Mouse (Mus musculus) adipocyte (in vitro differentiated cells): ENCODE measurements around the gene Vipr1.

Source experiments
- DNase-seq: peaks from one replicate; pipeline ENCODE4 v3.0.0-alpha.2; 2016; ENCODE audit warnings: low spot score

The Vipr1 gene

DNA sequence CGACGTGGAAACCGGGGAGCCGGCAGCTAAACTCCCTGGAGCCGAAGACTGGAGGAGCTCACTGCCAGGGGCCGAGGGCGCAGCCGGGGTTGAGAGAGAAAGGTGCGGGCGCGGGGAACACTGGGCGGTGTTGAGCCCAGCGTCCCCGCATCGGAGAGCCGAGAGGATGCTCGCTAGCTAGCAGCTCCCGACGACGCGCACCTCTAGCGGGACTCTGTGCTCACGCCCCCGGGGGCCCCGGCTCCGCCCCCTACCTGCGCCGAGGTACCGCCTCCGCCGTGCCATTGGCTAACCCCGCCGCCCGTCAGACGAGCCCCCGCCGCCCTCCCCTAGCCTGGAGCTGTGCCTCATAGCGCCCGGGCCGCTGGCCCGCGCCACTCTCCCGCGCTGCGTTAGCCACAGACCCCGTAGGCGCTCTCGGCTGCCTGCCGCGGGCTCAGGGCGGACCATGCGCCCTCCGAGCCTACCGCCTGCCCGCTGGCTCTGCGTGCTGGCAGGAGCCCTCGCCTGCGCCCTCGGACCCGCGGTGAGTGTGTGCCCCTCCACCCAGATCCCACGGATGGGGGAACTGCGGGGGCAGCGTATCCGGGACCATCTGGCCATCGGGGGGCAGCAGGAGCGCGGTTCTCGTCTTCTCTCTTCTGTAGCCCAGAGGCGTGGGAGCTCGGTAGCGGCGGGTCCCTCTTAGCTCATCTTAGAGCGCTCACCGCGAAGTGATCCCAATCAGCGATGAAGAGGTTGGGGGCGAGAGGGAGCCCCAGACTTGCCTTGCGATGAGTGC is at the start of gene Vipr1:
TSS of gene Vipr1 (plus strand) at position 316 of the 781 bp plus-strand sequence.
- no peak for DNase-seq

DNA sequence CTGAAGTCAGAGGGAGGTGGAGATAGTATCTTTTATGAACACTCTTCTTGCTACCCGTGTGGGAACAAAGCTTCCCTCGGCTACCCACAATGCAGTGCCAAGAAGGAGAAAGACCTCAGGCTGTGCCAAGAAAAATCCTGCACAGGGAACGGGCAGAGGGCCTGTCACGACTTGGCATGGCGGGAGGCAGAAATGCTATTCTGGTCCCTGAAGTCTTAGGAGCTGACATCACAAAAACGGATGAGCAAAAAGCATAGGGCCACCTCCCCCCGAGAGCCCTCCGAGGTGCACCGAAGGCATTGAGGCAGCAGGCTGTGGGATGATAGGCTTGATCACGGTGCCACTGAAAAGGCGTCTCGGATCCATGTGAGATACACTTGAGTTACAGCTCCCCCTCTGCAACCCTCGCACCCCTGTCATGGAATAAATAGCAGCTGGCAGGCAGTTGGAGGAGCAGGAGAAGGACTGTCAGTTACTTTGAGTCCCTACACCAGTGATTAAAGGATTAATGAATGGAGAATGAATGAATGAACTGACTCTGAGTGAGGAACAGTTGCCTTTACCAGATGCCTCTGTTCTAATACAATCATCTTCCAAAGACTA is 49.5 kb upstream of the Vipr1 start:
- peak; percentile 72 for DNase-seq

DNA sequence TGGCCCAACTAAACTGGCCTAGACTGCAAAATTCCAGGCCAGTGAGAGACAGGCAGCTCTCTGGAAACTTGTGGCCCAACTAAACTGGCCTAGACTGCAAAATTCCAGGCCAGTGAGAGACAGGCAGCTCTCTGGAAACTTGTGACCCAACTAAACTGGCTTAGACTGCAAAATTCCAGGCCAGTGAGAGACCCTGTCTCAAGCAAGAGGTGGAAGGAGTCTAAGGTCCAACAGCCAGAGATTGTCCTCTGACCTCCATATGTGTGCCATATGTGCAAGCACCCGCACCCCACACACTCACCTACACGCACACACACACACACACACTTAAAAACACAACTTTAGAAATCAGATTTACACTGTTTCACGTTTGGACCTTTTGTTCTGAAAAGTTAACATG is 48.7 kb upstream of the Vipr1 start:
- DNase-seq, result peak; percentile 33

DNA sequence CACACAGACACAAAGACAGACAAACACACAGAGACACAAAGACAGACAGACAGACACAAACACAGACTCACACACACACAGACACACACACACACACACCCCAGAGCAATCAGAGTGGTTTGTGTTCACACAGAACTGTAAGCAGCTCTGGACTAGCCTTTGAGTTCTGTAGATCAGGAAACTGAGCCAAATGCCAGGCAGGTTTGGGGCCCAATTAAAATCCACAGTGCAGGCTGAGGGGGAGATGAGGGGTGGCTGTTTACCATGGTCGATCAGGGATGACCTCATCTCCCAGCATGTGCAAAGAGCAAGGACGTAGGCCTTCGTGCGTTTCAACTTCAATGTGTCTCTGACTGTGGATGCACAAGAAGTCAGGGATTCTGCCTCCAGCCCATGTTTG is 47.7 kb upstream of the Vipr1 start:
- DNase-seq, result no peak

DNA sequence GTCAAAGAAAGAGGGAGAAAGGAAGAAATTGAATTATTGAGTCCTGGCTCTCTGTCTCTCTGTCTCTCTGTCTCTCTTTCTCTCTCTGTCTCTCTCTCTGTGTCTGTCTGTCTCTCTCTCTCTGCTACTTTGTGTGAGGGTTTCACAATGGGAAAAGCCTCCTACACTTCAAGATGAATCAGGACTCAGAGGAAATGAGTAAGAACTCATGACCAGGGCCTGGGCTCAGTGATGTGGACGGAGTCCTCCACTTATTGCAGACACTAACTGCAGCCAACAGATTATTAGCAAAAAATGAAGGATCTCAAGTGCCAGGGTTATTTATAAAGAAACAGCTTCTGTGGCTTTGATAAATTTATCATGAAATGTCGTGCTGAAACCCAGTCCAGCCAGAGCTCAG is 44.4 kb upstream of the Vipr1 start:
- no peak for DNase-seq

DNA sequence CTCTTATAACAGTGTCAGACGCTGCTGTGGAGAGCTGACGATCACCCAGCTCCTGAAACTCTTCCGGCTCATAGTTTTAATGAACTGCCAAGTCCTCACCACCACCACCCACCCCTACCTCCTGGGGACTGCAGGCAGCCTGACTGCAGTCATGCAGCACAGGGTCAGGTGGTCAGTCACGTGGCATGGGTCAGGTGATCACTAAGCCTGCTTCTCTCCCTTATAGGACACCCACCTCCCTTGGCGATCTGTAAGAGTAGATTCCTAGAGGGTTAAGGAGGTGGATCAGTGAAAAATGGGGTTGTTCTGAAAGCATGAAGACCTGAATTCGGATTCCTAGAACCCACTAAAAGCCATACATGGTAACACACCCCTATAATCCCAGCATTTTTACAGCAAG is 43.0 kb upstream of the Vipr1 start:
- DNase-seq, result no peak

DNA sequence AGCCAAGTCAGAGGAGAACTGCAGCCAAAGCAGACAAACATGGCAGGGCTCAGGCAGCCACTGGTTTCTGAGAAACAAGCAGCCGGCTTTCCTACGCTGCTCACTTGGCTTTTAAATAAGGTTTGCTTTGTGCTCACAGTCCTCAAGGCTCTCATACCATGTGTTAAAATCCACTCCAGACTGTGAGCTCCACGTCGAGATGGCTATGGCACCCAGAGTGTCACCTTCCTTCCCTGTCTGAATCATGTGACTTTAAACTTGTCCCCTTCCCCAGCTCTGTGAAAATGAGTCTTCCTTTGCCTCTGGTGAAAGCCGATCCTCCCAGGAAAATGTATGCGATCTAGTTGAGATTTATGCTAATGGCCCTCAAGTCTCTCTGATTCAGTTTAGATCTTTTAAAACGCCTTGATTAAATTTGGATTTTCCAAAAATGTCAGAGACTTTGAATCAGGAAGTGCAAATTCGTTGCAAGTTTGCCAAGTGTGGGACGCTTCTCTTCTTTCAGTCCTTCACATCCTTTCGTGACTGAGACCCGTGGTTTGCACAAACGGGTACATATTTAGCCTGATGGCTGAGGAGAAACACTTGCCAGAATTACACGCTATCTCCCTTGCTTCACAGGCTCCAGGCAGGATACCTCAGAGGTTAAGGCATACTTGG is 42.2 kb upstream of the Vipr1 start:
- no peak for DNase-seq

DNA sequence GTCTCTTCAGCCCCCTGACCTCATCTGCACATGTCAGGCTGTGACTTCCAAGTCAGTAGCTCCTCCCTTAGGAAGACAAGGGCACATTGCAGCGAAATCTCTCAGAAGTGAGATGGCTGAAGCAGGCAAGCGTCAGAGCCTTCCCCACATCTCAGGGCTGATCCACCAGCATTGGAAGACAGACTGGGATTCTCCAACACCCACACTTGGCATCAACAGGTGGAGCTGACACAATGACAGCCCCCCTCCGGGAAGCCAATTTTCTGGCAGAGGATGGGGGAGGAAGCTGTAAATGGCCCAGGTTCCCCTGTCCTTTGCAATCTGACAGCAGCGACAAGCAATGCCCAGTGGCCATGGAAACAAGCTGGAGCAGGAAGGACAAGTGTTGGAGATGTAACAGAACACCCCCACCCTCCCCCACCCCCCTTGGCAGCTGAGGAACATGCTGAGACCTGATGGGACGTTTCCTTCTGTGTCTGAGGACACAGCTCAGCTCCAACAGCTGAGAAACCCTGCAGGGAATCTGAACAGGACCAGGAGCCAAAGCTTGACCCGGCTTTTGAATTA is 41.6 kb upstream of the Vipr1 start:
- no peak for DNase-seq

DNA sequence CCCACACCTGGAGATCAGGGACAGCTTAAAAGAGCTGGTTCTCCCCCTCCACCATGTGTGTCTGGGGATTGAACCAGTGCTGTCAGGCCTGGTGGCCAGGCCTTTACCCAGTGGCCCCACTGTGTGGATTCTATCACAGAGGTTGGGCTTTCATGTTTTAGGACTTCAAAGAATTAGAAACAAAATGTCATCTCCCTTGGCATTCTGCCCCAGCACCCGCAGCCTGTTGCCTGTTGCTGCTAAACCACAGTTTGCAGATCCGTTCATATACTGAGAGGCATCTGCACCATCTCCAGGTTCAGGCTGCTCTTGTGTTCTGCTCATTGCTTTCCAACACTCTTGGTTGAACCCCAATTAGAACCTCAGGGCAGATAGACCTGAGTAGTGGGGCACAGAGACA is 40.1 kb upstream of the Vipr1 start:
- no peak for DNase-seq

DNA sequence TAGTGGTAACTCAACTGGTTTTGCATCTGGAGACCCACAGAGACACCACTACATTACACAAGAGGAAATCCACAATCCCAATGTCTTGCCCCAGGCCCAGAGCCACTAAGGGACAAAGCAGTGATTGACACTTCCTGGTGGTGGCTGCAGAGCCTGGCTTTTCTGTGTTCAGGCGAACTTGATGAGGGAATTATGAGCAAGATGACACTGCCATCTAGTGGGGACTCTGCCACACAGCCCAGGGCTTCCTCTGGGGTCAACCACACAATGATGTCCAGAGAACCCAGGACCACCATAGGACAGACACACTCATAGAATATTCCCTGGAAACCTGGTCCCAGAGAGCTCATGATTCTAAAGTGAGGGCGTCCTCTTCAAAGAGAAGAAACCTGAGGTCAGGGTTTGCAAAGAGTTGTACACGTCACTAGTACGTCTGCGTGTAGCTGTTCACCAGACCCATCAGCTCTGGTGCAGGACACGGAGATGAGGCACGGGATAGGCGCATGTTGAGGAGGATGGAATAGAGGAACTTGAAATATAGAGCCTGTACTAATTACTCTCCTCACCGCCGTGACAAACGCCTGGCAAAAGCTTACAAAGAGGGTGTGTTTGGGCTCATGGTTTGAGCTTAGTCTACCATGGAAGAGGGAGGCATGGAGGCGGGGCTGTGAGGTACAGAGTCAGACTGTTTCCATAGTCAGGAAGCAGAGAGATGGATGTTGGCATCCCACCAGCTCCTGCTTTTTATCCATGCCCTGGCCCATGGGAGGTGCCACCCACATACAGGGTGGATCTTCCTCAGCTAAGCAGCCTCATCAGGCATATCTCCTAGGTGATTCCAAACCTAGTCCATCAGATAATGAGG is 36.9 kb upstream of the Vipr1 start:
- DNase-seq, result peak; percentile 80

DNA sequence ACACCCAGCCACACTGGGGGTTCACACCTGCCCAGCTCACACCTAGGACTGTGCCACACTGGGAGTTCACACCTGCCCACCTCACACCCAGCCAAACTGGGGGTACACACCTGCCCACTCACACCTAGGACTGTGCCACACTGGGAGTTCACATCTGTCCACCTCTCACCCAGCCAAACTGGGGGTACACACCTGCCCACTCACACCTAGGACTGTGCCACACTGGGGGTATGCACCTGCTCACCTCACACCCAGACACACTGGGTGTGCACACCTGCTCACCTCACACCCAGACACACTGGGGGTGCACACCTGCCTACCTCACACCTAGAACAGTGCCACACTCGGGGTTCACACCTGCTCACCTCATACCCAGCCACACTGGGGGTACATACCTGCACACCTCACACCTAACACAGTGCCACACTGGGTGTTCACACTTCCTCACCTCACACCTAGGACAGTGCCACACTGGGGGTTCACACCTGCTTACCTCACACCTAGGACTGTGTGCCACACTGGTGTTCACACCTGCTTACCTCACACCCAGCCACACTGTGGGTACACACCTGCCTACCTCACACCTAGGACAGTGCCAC is 35.9 kb upstream of the Vipr1 start:
- DNase-seq, result no peak

DNA sequence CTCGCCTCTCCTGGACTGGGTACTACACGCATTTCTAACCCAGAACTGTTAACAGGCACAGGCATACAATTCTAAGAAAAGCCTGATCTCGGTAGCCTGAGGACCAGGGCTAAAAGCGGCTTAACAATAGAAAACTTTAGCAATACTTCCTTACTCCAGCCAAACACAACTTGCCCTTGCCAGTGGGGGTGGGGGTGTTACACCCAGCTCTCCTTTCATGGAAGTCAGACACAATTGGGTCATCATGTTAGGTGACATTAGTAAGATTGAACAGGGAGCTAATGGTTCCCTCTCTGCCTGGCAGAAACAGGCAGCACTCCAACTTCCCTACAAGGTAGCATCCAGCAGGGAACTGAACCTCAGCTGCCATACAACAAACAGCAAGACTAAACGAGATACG is 33.1 kb upstream of the Vipr1 start:
- DNase-seq, result peak; percentile 43

DNA sequence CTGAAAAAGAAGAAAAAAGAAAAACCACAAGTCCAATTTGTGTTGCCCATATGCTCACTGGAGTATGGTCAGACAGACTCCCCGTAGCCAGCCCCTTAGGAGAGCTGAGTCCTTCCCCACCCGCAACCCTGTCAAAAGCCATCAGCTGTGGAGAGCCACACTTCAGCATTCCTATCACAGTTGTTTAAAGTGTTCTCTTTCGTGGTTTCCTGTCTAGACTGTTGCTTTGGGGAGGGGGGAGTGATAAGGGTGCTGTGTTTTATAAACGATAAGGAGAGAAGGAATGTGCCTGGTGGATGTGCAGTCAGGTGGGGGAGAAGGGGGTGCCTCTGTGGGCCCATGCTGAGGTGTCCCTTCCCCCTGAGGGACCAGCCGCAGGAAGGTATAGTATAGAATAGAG is 29.3 kb upstream of the Vipr1 start:
- no peak for DNase-seq

DNA sequence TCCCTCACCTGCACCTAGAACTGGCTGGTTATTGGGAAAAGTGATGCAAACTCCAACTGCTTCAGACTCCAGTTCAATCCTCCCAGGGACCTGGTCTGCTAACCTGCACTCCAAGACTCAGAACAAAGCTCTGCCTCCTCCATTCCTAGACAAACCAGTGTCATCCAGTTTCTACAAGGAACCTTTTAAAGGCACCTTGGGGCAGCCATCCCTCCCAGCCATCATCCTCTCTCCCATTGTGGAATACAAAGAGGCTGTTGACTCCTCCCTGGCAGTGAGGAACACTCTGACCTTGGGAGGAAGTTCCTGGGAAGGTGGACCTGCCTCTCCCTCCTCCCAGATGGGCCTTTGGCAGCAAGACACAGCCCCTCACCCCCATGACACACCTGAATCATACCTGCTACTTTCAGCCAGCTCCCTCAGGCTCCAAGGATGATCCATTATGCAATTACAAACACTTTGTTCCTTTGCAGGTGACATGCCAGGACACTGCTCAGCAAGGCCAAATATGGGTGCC is 28.2 kb upstream of the Vipr1 start:
- no peak for DNase-seq

DNA sequence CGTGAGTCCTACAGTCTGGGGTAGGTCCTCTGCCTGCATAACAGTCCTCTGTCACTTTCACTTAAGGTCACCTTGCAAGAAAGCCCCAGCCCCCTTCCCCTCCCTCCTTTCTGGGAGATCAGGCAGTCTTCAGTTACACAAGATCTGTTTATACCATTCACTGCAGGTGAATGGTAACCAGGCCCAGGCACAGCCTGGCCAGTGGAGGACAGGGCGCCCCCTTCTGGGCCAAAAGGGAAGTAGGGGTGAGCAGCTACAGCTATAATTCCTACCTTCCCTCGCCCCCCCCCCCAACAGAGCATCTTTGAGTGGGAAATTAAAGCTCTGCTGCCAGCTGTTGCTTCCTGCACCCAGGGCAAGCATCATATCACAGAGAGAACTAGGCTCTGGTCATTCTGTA is 26.0 kb upstream of the Vipr1 start:
- DNase-seq, result no peak

DNA sequence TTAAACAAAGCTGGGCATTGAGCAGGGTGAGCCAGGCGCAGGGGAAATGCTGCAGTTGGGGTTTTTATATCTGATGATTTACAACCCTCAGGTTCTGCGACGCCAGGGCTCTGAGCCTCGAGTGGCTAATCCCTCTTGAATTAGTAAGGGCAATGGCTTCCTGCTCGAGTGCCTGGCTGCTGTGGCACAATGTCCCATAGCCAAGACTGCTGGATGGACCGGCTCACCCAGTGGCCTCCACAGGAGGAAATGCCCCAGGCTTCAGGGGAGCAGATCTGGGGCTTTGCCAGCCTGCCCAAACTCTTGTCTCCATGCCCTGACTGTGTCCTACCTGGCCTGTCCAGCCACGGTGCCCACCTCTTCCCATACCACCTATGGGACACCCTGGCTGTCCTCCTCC is 23.1 kb upstream of the Vipr1 start:
- DNase-seq, result no peak

DNA sequence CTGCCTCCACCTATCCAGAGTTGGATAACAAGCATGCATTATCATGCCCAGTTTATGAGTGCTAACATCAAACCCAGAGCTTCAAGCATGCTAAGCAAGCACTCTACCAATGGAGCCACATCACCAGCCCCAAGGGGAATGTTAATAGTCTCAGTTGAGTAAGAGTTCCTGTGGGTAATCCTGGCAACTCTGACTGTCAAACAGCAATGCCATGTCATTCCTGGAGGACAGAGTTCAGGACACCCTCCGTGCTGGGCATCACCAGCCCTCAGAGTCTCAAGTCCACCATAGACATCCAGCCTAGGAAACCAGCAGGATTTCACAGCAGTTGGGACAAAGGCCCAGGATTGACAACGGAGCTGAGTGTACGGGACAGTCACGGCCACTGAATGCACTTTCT is 19.3 kb upstream of the Vipr1 start:
- DNase-seq, result peak; percentile 29

DNA sequence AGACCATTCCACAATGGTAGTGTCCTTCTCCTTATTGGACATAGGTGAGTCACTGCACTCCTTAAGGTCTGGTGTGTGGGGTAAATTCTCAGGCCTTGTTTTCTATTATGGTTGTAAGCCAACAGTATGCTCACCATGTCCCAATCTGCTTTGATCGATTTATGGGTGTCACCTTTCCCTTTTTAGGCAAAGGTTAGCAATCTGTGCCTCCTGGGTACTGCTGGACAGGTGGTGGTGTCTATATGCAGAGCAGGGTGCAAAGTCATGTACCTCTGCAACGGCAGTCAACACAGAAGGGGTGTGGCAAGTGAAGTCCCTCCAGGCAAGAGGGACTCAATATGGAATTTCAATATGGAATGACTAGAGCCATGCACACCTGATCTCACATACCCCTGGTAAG is 17.6 kb upstream of the Vipr1 start:
- DNase-seq, result no peak

DNA sequence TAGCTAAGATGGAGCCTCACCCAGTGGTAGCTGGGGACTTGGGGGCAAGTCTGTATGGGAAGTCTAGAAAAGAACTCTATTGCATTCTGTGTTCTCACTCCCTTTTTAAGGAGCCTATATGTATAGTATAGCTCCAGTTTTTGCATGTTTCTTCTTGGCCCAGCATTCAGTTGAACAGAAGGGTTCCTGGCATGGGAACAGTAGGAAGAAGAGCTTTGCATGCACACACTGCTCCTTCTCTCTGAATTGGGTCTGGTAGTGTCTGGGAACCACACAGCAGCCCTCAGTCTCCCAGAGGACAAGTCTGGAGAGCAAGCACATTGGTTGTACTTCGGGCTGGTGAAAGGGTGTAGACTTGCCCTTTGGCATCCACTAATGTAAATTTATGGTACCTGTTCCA is 11.9 kb upstream of the Vipr1 start:
- no peak for DNase-seq

DNA sequence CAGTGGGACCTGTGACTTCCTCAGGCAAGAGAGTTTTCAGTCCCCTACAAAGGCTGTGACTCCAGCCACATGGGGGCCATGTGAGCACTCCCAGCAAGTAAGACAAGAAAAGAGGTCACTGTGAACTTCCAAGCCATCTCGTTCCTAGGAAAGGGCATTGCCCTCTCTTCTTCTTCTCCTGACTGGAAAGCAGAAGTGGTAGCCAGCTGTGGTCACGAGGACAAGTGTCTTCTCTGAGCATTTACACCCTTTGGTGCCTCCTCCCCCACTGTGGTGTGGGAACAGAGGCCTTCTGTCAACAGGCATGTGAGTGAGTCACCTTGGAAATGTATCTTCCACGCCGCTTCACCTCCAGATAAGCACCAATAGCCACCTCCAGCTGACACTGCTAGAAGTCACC is 10.6 kb upstream of the Vipr1 start:
- no peak for DNase-seq

DNA sequence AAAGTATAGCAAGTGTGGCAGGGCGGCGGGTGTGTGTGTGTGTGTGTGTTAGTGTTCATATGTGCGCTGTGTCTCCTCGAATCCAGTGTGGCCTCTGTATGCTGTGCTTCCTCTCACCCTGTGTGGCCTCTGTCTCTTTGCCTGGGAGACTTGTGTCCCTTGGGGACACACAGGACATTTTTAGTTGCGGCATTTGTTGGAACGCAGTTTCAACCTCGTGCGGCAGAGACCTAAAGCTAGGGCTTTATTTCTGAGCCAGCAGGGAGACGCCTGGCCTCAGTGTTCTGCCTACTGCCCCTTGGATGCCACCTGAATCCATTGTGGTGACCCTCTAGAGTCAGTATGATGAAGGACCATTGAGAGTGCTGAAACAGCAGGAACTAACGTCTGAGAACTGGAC is 9.6 kb upstream of the Vipr1 start:
- no peak for DNase-seq

DNA sequence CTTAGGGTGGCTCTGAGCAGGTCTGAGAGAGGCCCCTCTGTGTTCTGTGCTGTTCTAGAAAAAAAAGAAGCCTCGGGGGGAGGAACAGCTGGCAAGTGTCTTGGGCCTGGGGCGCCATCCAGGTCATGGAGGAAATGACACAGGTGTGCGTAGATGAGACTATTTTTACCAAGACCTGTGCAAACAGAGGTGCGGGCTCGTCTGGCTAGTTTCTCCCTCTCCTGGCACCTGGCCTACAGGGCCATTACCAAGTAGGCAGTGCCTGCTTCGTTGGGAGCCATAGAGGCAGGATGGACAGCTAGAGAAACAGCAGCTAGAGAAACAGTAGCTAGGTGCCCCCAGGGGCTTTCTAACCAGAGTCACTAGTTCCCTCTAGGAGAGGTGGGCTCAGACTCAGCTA is 9.2 kb upstream of the Vipr1 start:
- no peak for DNase-seq
